Mouse (Mus musculus) embryo, embryonic 9.5 days (tissue): Measurements from ENCODE around the gene Fam78a.
"Not testable (repeated sequence)": the region's sequence is repeated elsewhere in the genome, so short reads cannot be mapped to it uniquely, and the experiment has no call there.

Experiments
- DNase-seq: peaks from one replicate; pipeline ENCODE4 v3.0.0-alpha.2; 2017; ENCODE audit errors: extremely low spot score

The Fam78a gene

GRCm38 (mm10) chr2:32043836-32044235 lies 40.8 kb downstream of the Fam78a start:
- DNase-seq, result no peak

GRCm38 (mm10) chr2:32041087-32041486 lies 43.6 kb downstream of the Fam78a start:
- no peak for DNase-seq

- DNase-seq, result not testable (repeated sequence)
These were observed 44.0 kb downstream of the Fam78a start for GRCm38 (mm10) chr2:32040646-32041045.

- DNase-seq, result no peak
These were observed 46.0 kb downstream of the Fam78a start for GRCm38 (mm10) chr2:32038661-32039081.

- DNase-seq, result no peak
These were observed 47.3 kb downstream of the Fam78a start for GRCm38 (mm10) chr2:32037279-32037858.

- DNase-seq, result no peak
These were observed 50.5 kb downstream of the Fam78a start for GRCm38 (mm10) chr2:32034206-32034605.

- no peak for DNase-seq
These were observed 51.2 kb downstream of the Fam78a start for GRCm38 (mm10) chr2:32033436-32033835.

- no peak for DNase-seq
These were observed 55.0 kb downstream of the Fam78a start for GRCm38 (mm10) chr2:32029636-32030035.

- no peak for DNase-seq
These were observed 60.3 kb downstream of the Fam78a start for GRCm38 (mm10) chr2:32024372-32024771.

GRCm38 (mm10) chr2:32020229-32020628 lies 64.4 kb downstream of the Fam78a start:
- no peak for DNase-seq

- no peak for DNase-seq
These were observed 65.0 kb downstream of the Fam78a start for GRCm38 (mm10) chr2:32019704-32020103.

- no peak for DNase-seq
These were observed 75.9 kb downstream of the Fam78a start for GRCm38 (mm10) chr2:32008716-32009115.

GRCm38 (mm10) chr2:32008311-32008710 lies 76.3 kb downstream of the Fam78a start:
- DNase-seq, result no peak
